Mouse (Mus musculus) c-Kit-positive CD71-positive TER-119-positive erythroid progenitor cells, embryonic 14.5 days (primary cell): Measurements from ENCODE around the gene Ldhb.
"Not testable (repeated sequence)": the region's sequence is repeated elsewhere in the genome, so short reads cannot be mapped to it uniquely, and the experiment has no call there.

Experiments used
- DNase-seq: peaks from one replicate; pipeline ENCODE4 v3.0.0-alpha.2; 2013; ENCODE audit warnings: low spot score

Gene Ldhb

DNA sequence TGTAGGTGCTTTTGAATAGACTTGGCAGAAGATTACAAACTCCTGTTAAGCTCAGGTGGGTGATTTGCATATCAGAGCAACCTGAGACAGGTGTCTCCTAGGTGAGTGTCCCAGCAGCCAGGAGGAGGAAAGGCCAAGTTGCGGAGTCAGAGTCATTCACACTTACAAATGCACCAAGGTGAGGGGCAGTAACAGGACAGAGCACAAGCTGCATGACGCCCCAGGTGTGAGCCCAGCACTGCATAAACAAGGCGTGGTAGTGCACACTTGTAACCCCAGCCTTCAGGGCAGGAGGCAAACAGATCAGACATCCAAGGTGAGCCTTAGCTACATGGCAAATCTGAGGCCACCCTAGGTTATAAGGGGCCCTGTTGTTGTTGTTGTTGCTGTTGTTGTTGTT lies 5.1 kb upstream of the Ldhb start:
- DNase-seq, result no peak

DNA sequence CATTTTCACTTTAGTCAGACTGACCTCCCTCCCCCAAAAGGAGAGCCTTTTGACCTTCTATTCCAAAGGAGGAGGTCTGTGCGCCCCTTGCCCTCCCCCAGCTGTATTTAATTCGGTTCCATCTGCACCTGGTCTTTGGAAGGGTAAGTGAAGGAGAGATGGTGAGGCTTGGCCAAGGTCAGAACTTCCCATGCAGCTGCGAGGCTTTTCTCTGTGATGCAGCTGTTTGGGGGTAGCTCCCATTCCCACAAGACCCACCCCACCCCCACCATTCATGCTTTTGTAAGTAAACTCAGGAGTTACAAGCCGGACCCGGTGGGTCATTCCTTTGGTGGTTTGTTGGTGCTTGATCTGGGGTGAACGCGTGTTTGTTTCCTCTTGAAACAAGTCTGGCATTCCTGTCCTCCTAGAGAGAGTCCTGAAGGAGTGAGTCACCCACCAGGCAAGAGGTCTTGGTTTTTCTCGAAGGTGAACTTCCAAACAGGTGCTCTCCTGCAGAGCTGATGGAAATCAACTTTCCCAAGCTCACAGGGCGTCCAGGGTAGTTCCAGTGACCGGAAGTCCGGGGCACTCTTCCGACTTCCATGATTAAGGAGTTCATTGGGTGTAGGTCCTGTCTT lies 3.9 kb upstream of the Ldhb start:
- no peak for DNase-seq

DNA sequence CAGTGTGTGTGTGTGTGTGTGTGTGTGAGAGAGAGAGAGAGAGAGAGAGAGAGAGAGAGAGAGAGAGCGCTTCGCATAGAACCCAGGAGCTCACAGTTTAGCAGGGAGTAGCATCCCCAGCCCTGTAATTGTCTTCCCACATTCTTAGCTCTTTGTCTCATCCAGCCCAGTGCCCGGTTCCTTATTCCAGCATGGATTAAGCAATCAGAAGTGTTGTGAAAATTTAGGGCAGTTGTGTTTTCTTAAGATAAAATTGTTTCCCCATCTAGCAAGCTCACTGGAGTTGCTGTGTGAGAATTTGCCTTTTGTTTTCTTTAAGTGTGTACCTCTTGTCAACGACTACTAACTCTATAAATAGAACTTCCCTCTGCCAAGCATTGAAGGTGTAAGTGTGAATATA lies 906 bp upstream of the Ldhb start:
- no peak for DNase-seq

DNA sequence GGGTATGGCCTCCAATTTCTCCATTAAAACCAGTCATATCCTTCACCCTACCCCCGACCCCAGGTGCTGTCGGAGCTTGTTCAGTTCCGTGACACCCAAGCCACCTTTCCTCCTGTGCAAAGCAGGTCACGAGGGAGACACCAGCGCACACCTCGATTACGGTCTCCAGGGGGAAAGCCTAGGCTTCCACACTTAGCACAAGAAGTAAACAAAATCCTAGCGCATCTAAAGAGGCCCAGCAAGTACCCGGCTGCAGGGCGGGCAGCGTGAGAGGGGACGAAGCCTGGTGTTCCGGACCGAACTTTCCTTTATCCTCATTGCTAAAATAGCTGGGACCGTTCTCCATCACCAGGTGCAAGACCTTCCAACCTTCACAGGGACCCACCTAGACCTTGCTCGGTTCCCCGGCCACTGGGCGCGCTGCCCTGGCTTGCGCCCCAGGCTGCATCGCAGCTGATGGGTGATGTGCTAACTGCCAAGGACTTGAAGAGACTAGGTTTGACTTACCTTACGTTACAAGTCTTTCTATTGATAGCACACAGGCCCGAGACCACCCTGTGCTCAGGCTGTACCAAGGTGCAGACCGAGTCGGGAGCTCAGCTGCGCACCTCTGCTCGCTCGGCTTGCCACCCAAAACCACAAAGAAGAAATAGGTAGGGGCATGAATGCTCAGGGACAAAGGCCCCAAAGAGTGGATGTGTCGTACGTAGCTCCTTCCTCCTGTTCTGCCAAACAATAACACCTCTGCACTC lies 548 bp downstream of the Ldhb start:
- DNase-seq, result no peak

DNA sequence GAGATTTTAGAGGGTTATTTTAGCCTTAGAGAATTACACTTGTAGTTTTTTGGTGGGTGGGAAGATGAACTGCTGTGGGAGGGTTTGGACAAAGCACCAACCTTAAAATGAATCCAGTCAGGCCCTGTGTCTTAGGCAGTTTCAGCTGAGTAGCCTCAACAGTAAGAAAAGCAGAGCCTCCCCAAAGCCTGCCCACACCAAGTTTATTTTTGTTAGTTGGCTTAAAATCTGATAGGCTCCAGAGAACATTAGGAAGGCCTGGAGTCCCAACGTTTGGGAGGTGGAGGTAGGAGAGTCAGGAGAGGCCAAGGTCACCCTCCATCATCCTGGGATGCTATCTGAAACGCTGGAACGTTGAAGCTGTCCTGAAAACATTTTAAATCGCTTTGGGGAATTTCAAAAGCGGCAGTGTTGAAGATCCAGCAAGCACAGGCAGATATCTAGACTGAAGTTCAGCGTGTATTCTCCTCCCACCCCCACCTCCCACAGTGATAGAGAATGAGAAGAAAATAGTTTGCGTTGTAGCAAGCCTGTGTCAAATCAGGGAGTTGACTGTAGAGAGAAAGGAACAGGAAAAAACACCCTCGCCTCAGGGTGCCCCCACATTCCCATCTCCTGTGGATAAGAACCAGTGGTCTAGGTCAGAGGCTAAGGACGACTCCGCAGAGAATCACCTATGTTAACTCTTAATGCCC lies 1.3 kb downstream of the Ldhb start:
- no peak for DNase-seq

DNA sequence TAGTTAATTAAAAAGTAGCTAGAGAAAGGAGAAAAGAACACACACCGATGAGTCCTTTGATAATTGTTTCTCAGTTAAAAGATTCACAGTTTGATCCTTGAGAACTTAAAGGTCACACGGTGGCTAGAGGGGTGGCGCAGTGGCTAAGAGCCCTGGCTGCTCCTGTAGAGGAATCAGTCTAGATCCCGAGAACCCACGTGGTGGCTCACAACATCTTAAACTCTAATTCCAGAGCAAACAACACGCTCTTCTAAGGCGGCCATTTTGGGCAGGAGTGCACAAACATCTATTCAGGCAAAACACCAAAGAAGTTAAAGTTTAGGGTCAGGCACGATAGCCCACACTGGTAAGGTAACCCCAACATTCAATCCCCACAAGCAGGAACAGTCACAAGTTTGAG lies 4.2 kb downstream of the Ldhb start:
- no peak for DNase-seq

DNA sequence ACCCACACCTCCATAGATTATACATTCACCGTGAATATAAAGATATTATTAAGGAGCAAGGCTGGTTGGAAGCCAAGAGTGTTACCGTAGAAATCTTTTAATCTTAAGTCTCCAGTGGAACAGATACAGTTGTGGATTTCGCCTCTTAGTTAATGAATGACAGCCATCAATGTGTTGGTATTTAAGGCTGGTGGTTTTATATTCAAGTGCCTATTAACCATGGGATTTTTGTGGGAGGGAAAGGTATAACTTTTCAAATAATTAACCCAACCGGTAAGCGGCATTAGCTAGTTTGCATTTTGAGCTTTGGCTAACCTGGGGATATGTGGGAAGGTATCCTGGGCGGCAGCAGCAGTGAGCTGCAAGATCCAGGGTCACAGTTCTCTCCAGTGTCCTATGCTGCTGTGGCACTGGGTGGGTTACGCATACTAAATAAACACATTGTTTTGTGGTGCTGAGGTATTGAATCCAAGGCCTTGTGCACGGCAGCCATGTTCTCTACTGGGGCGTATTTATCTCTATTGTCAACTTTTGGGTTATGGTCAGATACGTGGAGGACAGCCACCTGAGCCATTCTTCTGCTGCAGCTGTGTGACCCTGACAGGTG lies 5.1 kb downstream of the Ldhb start:
- no peak for DNase-seq

DNA sequence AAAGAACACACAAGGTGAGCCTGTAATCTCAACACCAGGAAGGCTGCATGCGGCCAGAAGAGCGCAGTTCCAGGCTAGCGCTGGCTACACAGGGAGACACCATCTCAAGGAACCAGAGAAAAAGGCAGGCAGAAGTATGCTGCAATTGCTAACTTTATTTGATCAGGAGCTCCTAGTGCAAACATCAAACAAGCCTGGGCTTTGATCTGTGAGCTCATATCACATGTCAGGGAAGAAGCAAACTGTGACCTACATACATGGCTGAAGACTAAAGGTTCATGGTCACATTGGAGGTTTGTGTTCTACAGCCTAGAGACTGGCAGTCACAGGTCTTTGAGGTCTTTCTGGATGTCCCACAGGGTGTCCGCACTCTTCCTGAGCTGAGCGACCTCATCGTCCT lies 17.6 kb downstream of the Ldhb start:
- DNase-seq, result not testable (repeated sequence)

DNA sequence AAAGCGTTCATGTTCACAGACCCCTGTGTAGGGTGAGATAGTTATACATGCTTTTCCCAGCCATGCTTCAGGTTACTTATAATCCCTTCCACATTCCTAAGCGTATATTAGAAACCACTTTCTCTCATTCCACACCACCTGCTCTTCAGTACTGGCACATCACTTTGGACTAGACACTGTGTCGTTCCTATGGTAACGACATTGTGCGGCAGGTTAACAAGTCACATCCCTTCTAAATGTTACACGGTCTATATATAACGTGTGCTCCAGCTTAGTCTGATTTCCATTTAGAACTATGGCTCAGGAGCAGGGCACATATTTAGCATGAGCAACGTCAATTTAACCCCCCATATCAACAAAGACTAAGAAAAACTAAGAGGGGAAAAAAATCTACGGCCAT lies 20.1 kb downstream of the Ldhb start:
- no peak for DNase-seq

DNA sequence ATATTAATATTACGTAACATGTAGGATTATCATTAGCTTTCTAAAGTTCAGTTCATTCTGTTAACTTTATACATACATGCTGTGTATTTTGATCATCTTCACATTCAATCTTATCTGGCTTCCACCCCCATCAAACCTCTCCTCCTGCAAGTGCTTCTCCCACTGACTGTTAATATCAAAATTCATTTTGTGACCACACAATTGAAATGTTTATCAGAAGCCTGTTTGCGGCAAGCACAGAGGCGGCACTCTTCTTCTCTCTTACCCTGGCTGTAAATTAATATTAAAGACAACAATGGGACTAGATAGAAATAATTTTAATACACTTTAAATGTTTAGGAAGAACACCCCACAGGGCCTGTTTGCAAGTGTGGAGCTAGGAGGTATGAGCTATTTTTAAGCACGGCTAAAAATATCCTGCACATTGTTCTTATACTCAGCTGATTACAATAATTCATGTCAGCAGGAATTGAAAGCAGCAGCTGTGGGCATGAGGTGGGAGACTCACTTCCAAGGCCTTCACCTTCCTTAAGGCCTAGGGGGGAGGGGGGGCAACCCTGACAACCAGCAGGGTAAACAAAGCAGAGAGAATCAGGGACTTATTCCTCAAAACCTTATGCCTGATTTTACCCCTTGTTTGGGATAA lies 22.2 kb downstream of the Ldhb start:
- DNase-seq, result no peak

DNA sequence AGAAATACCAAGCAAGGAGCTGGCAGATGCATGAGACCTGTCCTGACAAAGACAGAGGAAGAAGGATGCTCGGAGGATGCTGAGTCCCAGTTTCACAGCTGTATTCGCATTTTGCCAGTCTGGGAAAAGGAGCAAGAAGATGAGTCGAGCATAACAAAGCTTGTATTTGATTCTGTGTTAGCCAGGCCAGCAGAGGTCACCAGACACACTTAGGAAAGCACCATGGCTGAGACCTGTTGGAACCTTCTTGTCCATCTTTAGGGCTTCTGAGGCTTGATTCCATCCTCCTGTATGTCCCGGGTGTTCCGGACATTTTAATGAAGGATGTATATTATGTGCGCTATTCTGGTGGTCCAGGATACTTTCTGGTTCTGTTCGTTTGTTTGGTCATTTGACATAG lies 30.5 kb downstream of the Ldhb start:
- no peak for DNase-seq

DNA sequence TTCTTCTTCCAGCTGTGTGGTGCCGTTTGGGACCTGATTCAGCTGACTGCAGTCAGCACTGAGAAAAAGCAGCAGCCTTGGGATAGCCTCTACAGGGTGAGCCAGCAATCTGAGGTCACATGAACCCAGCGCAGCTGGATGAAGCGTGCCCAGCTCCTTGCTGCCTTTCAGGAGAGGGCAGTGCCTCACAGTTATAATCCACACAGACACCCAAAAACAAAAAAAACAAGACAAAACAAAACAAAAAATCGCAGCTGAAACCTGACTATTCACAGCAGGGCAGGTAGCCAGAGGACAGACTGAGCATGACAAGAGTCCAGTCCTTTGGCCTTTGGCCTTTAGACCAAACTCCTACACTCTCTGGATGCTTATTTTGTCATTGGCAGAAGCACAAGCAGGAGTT lies 35.0 kb downstream of the Ldhb start, which contains the start of gene Gys2:
Gene Gys2, minus strand, starts transcription at position 309 of the 403 bp plus-strand sequence.
- no peak for DNase-seq

DNA sequence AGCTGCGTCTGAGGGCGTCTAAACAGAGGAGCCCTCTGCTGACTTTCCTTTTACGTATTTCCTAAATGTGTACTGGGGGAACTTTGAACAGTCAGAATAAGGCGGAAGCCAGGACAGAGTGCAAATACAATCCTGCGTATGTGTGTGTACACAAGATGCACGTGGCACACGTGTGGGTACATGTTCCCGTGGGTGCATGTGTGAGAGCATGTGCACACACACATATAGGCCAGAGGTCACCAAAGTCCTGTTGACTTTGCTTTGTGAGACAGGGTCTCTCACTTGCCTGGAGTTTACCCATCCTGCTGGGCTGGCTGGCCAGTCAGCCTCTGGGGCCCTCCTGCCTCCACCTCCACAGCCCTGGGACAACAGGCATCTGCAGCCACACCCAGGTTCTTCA lies 36.6 kb downstream of the Ldhb start:
- DNase-seq, result no peak

DNA sequence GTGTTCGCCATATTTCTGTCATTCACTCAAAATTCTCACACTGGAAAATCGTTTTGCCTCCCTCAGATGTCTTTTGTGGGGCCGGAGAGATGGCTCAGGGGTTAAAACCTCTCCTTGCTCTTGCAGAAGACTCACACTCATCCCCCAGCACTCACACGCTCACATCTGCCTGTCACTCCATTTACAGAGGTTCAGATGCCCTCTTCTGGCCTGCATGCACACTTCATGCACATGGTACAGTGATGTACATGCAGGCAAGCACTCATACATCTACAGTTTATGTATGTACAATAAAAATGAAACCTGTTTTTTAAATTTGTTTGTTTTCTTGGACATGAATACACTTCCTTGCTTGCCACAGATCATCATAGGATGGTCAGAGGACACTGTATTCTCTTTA lies 38.2 kb downstream of the Ldhb start:
- no peak for DNase-seq

DNA sequence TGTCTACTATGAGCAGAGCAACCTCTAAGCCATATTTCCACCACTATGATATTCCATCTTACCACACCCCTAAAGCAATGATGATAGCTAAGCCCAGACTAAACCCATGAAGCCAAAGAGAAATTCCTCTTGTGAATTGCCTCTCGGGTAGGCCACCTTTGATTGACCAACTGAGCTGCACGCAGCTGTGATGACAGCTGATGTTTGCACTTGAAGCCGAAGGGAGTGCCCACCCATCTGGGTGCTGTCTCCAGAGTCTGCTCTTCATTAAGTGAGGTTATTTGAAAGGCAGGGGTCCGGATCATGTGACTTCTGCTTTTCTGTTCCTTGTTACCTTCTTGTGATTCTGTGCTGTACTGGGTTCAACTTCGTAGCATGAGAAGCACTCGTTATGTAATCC lies 45.6 kb downstream of the Ldhb start:
- DNase-seq, result no peak

DNA sequence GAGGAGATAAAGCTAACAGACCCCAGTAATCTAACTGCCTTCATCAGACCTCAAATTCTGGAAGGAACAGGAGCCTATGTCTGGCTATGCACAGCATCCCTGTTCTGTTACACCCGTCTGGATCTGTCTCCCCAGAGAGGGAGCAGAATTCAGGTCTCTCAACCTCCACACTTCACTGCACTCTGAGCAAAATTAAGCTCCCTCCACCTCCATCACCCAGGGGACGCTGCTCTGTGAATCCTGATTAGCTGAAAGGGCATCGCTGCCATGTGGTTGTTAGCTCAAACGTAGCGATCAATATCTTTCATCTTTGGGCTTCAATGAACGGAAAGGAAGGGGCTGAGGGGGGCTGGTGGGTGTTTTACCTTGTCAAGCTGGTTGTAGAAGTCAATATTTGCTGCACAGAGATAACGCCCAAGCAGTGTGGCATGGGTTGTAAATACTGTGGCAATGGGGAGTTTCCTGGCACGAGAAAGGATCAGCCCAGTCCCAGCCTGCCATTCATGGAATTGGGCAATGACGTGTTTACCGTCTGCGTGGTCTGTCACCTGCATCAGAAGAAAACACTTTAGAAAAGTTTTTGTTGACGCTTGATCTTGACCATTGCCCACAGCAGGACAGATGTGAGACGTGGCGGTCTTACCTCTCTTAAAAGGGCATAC lies 48.6 kb downstream of the Ldhb start:
- no peak for DNase-seq

DNA sequence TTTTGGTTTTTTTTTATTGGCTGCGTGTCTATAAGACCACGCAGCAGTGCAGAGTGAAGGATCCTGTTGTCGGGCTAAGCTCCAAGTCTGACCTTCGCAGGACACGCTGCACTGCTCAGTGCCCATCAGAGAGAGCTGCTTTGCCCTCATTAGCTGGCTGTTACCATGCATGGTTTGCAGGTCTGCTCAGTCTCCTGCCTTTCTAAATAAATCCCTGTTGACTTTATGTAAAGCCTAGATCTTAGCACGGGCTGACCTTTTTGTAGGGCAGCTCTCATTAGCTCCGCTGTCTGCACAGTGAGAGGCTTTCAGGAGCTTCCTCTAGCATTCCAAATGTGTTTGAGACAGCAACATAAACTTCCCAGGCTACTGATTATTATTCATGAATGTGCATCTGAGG lies 49.7 kb downstream of the Ldhb start:
- no peak for DNase-seq

DNA sequence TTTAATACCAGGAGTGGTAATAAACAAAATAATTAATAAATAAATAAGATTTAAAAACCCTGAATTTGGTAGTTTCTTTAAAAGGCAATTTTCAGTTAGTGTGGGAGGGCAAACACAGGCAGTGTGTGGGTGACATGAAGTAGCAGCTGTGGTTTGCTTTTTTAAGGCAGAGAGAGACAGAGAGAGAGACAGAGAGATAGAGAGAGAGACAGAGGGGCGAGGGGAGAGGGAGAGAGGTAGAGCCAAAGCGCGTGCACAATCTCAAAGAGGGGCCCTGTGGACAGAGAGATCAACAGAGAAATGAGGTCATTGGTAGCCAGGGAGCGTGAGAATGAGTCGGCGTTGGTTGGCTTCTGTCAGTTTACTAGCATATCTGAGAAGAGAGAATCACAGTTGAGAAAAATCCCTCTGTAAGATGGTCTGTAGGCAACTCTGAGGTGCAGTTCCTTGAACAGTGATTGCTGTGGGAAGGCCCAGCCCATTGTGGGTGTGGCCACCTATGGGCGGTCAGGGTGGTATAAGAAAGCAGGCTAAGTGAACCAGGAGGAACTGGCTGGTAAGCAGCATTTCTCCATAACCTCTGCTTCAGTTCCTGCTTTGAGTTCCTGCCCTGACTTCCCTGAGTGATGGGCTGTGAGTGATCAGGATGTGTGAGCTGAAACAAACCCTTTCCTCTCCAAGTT lies 52.3 kb downstream of the Ldhb start:
- no peak for DNase-seq

DNA sequence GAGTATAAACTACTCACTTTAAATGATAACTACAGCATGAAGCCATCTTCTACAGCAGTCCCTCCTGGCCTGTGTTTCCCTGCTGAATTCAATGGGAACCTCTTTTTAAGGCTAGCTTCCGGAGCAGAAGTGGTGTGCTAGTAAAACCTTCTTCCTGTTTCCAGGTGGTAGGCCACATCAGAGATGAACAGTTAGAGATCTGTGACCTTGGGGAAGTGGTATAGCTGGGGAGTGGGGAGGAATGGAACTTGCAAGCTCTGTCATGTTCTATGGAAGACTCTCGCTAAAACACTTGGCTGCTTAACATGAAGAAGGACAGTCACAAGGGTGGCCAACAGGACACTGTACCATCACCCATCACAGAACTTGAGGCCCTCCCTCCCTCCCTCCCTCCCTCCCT lies 54.4 kb downstream of the Ldhb start:
- DNase-seq, result no peak

DNA sequence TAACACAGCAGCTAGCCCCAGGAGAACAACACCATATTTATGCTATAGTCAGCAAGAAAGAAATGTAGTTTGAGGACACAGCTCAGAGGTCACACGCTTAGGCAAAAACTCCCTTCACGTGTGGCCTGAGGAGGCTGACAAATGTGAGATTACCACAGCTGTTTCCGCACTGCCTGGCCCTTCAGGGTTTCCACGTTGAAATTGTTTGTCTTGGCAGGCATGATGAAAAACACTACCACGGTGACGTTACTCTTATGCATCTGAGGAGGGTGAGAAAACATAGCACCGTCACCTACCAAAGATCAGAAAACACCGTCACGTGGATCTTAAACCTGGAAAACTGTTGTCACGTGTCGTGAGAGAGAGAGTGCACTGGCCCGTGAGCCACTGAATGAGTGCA lies 56.4 kb downstream of the Ldhb start:
- DNase-seq, result no peak
